Mouse (Mus musculus) stomach, postnatal 0 days (tissue): Measurements from ENCODE around the gene Slc8a1. TPM values are rescaled to one million over a fixed set of nuclear protein-coding genes. Genes with fewer than 3 reads are reported as not detected.

Source experiments
- ATAC-seq: fragments of 200-750 bp; cut with Nextera tagmentation; 2 replicates; pipeline ENCODE4 v1.8.0; 2017; ENCODE audit not compliant: low FRiP score, low TSS enrichment
- DNase-seq: peaks from one replicate; pipeline ENCODE4 v3.0.0-alpha.2; 2016; ENCODE audit warnings: low spot score
- H3K27ac ChIP-seq: fragments of 300-500 bp; sonication (generic); replicated peaks from 2 replicates; pipeline ENCODE4 v1.5.1; 2014; ENCODE audit warnings: mild to moderate bottlenecking, control low read depth
- H3K27me3 ChIP-seq: fragments of 300-500 bp; sonication (generic); 2 replicates; pipeline ENCODE4 v1.6.1; 2014; ENCODE audit warnings: low read length; ENCODE audit not compliant: control insufficient read depth, insufficient read depth
- H3K36me3 ChIP-seq: fragments of 300-500 bp; sonication (generic); 2 replicates; pipeline ENCODE4 v1.6.1; 2014; ENCODE audit warnings: low read length, mixed read lengths; ENCODE audit not compliant: control insufficient read depth, insufficient read depth
- H3K4me1 ChIP-seq: fragments of 300-500 bp; sonication (generic); replicated peaks from 2 replicates; pipeline ENCODE4 v1.6.1; 2014; ENCODE audit warnings: antibody characterized with exemption; ENCODE audit not compliant: control insufficient read depth, insufficient read depth
- H3K4me2 ChIP-seq: fragments of 300-500 bp; sonication (generic); replicated peaks from 2 replicates; pipeline ENCODE4 v1.6.1; 2014; ENCODE audit warnings: low read depth, mild to moderate bottlenecking, control low read depth, moderate library complexity
- H3K4me3 ChIP-seq: fragments of 300-500 bp; sonication (generic); 2 replicates; pipeline ENCODE4 v1.5.1; 2014; ENCODE audit warnings: low read depth, low read length, control low read depth
- H3K9ac ChIP-seq: fragments of 300-500 bp; sonication (generic); 2 replicates; pipeline ENCODE4 v1.6.1; 2014; ENCODE audit warnings: mild to moderate bottlenecking, low read length, control low read depth, mixed read lengths
- H3K9me3 ChIP-seq: fragments of 300-500 bp; sonication (generic); 2 replicates; pipeline ENCODE4 v1.6.1; 2016; ENCODE audit warnings: low read length; ENCODE audit not compliant: control insufficient read depth
- CTCF ChIP-seq: IDR thresholded peaks from 2 replicates; pipeline ENCODE4 v1.5.1; 2016; ENCODE audit warnings: antibody characterized with exemption, low read depth, mild to moderate bottlenecking, moderate library complexity
- EP300 ChIP-seq: optimal IDR thresholded peaks from 2 replicates; pipeline ENCODE3; 2016; ENCODE audit warnings: antibody characterized with exemption
- WGBS: fragments of 180-500 bp; shearing (Covaris S2); extraction: QIAGEN DNeasy Blood & Tissue Kit; methylation state at CpG from one replicate; pipeline ENCODE4 v1.1.7; 2014; 5-methylcytosine and 5-hydroxymethylcytosine counted together
- polyA plus RNA-seq: library from polyadenylated mRNA; unstranded; fragments of >200 nt; fragmentation: Nextera tagmentation; extraction: Ambion mirVana; gene quantifications from 2 replicates; pipeline ENCODE4 v1.2.1, GENCODE M21; 2015

The Slc8a1 gene
- polyA plus RNA-seq, 1 experiment from 2014 or later, result 3.1 TPM

- no peak overlapping the region for H3K4me2 ChIP-seq
- no peak overlapping the region for H3K4me3 ChIP-seq
- WGBS, result 65% methylated on average over 10 of the region's 10 CpGs
- no peak overlapping the region for H3K9ac ChIP-seq
- H3K36me3 ChIP-seq, result no peaks in the 10 kb centered on the region
- TF ChIP-seq EP300 (no peak), CTCF (no peak)
- no peaks in the 10 kb centered on the region for H3K27me3 ChIP-seq
- H3K27ac ChIP-seq, result no peak overlapping the region
- no peaks in the 10 kb centered on the region for H3K4me1 ChIP-seq
- DNase-seq (no peak), ATAC-seq (no peak)
- no peaks in the 10 kb centered on the region for H3K9me3 ChIP-seq
Measured at GRCm38 (mm10) chr17:81419802-81420459, 318.2 kb downstream of the Slc8a1 start.

- no peak overlapping the region for H3K4me2 ChIP-seq
- H3K4me1 ChIP-seq, result no peaks in the 10 kb centered on the region
- TF ChIP-seq CTCF (no peak), EP300 (no peak)
- H3K9ac ChIP-seq, result no peak overlapping the region
- H3K36me3 ChIP-seq, result no peaks in the 10 kb centered on the region
- 84% methylated on average over 6 of the region's 6 CpGs for WGBS
- no peaks in the 10 kb centered on the region for H3K9me3 ChIP-seq
- no peaks in the 10 kb centered on the region for H3K27me3 ChIP-seq
- no peak overlapping the region for H3K27ac ChIP-seq
- ATAC-seq (no peak), DNase-seq (no peak)
- no peak overlapping the region for H3K4me3 ChIP-seq
Measured at GRCm38 (mm10) chr17:81416361-81417114, 321.6 kb downstream of the Slc8a1 start.

GRCm38 (mm10) chr17:81412736-81413135 is 325.4 kb downstream of the Slc8a1 start:
- Histone ChIP-seq H3K27ac (no peak overlapping the region), H3K36me3 (no peaks in the 10 kb centered on the region), H3K4me2 (no peak overlapping the region), H3K4me1 (no peaks in the 10 kb centered on the region), H3K4me3 (no peak overlapping the region), H3K9me3 (no peaks in the 10 kb centered on the region), H3K27me3 (no peaks in the 10 kb centered on the region), H3K9ac (no peak overlapping the region)
- DNase-seq (no peak), ATAC-seq (no peak)
- WGBS, result 91% methylated on average over 4 of the region's 4 CpGs
- TF ChIP-seq EP300, result no peak
- TF ChIP-seq CTCF, result no peak

GRCm38 (mm10) chr17:81404225-81404624 is 334.0 kb downstream of the Slc8a1 start:
- WGBS, result 65% methylated on average over 4 of the region's 4 CpGs
- Histone ChIP-seq H3K36me3 (0 out of 2 replicates have a peak, but pooled peaks cover 3% of the 10 kb centered on the region), H3K4me1 (no peaks in the 10 kb centered on the region), H3K27me3 (no peaks in the 10 kb centered on the region), H3K9me3 (no peaks in the 10 kb centered on the region), H3K4me3 (no peak overlapping the region), H3K9ac (no peak overlapping the region), H3K27ac (no peak overlapping the region), H3K4me2 (no peak overlapping the region)
- no peak for ATAC-seq
- TF ChIP-seq EP300 (no peak), CTCF (no peak)
- DNase-seq, result no peak

- H3K27ac ChIP-seq, result peak overlapping the region; percentile 45; the same call in 1 of the 2 replicates
- 0 out of 2 replicates have a peak, but pooled peaks cover 3% of the 10 kb centered on the region for H3K36me3 ChIP-seq
- DNase-seq, result no peak
- H3K4me1 ChIP-seq, result no peaks in the 10 kb centered on the region
- no peaks in the 10 kb centered on the region for H3K27me3 ChIP-seq
- no peaks in the 10 kb centered on the region for H3K9me3 ChIP-seq
- TF ChIP-seq CTCF, result no peak
- no peak for TF ChIP-seq EP300
- no peak overlapping the region for H3K9ac ChIP-seq
- no peak overlapping the region for H3K4me3 ChIP-seq
- ATAC-seq, result peak; percentile 35; the same call in 1 of the 2 replicates
- WGBS, result 71% methylated on average over 4 of the region's 4 CpGs
- H3K4me2 ChIP-seq, result no peak overlapping the region
Measured at GRCm38 (mm10) chr17:81403121-81403520, 335.1 kb downstream of the Slc8a1 start.

- Histone ChIP-seq H3K9ac (no peak overlapping the region), H3K27me3 (no peaks in the 10 kb centered on the region), H3K4me1 (no peaks in the 10 kb centered on the region), H3K4me2 (no peak overlapping the region), H3K36me3 (0 out of 2 replicates have a peak, but pooled peaks cover 3% of the 10 kb centered on the region), H3K4me3 (no peak overlapping the region), H3K27ac (0 out of 2 replicates have a peak overlapping the region, but pooled peaks have one; percentile 45), H3K9me3 (no peaks in the 10 kb centered on the region)
- no peak for DNase-seq
- peak; percentile 63; the same call in 1 of the 2 replicates for ATAC-seq
- TF ChIP-seq EP300 (no peak), CTCF (no peak)
- 39% methylated on average over 2 of the region's 2 CpGs for WGBS
Measured at GRCm38 (mm10) chr17:81402636-81403035, 335.5 kb downstream of the Slc8a1 start.
